Mouse (Mus musculus): ENCODE results near the gene 4930583I09Rik. TPM values are rescaled to one million over a fixed set of nuclear protein-coding genes. Genes with fewer than 3 reads are reported as not detected.
A peak's percentile ranks its signal among the peaks of the same experiment; 100 is the strongest.

4930583I09Rik gene
- polyA plus RNA-seq, 1 experiment from 2014 or later: not detected

- DNase-seq (ENCODE audit: low spot score): no peak
- Histone ChIP-seq H3K9me3 (replicated peaks) (no peaks in the 10 kb centered on the region), H3K27ac (no peak overlapping the region), H3K4me1 (no peaks in the 10 kb centered on the region), H3K4me3 (no peak overlapping the region), H3K36me3 (no peaks in the 10 kb centered on the region), H3K27me3 (ENCODE audit: low read depth, poor library complexity, severe bottlenecking) (no peaks in the 10 kb centered on the region)
- WGBS: 86% methylated on average over 5 of the region's 5 CpGs
These were observed 13.3 kb downstream of the 4930583I09Rik start for GRCm38 (mm10) chr17:64822561-64822960.

GRCm38 (mm10) chr17:64820841-64821593 lies 14.9 kb downstream of the 4930583I09Rik start:
- Histone ChIP-seq H3K36me3 (no peaks in the 10 kb centered on the region), H3K27ac (no peak overlapping the region), H3K4me3 (no peak overlapping the region), H3K4me1 (no peaks in the 10 kb centered on the region), H3K27me3 (ENCODE audit: low read depth, poor library complexity, severe bottlenecking) (no peaks in the 10 kb centered on the region), H3K9me3 (replicated peaks) (no peaks in the 10 kb centered on the region)
- DNase-seq (ENCODE audit: low spot score): no peak
- WGBS: 84% methylated on average over 7 of the region's 7 CpGs

GRCm38 (mm10) chr17:64816298-64816697 lies 19.6 kb downstream of the 4930583I09Rik start:
- Histone ChIP-seq H3K27me3 (ENCODE audit: low read depth, poor library complexity, severe bottlenecking) (no peaks in the 10 kb centered on the region), H3K9me3 (replicated peaks) (no peaks in the 10 kb centered on the region), H3K4me1 (no peaks in the 10 kb centered on the region), H3K27ac (no peak overlapping the region), H3K4me3 (no peak overlapping the region), H3K36me3 (no peaks in the 10 kb centered on the region)
- 95% methylated on average over 3 of the region's 3 CpGs for WGBS
- DNase-seq (ENCODE audit: low spot score): no peak

- 83% methylated on average over 2 of the region's 2 CpGs for WGBS
- H3K36me3 ChIP-seq: no peaks in the 10 kb centered on the region
- no peaks in the 10 kb centered on the region for H3K4me1 ChIP-seq
These were observed 20.1 kb downstream of the 4930583I09Rik start for GRCm38 (mm10) chr17:64815806-64816205.

GRCm38 (mm10) chr17:64813568-64813967 lies 22.3 kb downstream of the 4930583I09Rik start:
- Histone ChIP-seq H3K27ac (no peak overlapping the region), H3K27me3 (ENCODE audit: low read depth, poor library complexity, severe bottlenecking) (no peaks in the 10 kb centered on the region), H3K36me3 (no peaks in the 10 kb centered on the region), H3K4me1 (no peaks in the 10 kb centered on the region), H3K9me3 (replicated peaks) (no peaks in the 10 kb centered on the region), H3K4me3 (no peak overlapping the region)
- 87% methylated on average over 6 of the region's 6 CpGs for WGBS
- DNase-seq (ENCODE audit: low spot score): no peak

More at GRCm38 (mm10) chr17:64815806-64816205, 20.1 kb downstream of the 4930583I09Rik start:
- H3K9me3 ChIP-seq (replicated peaks): no peaks in the 10 kb centered on the region
- H3K27me3 ChIP-seq (ENCODE audit: low read depth, poor library complexity, severe bottlenecking): no peaks in the 10 kb centered on the region
- no peak overlapping the region for H3K27ac ChIP-seq
- H3K4me3 ChIP-seq: no peak overlapping the region
- DNase-seq (ENCODE audit: low spot score): no peak

GRCm38 (mm10) chr17:64806035-64806589 lies 29.8 kb downstream of the 4930583I09Rik start:
- Histone ChIP-seq H3K4me3 (no peak overlapping the region), H3K36me3 (no peaks in the 10 kb centered on the region), H3K27me3 (ENCODE audit: low read depth, poor library complexity, severe bottlenecking) (no peaks in the 10 kb centered on the region), H3K9me3 (replicated peaks) (no peaks in the 10 kb centered on the region), H3K4me1 (peaks cover 14% of the 10 kb centered on the region), H3K27ac (no peak overlapping the region)
- 91% methylated on average over 8 of the region's 8 CpGs for WGBS
- DNase-seq (ENCODE audit: low spot score): no peak

- Histone ChIP-seq H3K4me1 (peaks cover 14% of the 10 kb centered on the region), H3K36me3 (no peaks in the 10 kb centered on the region), H3K4me3 (no peak overlapping the region), H3K27me3 (ENCODE audit: low read depth, poor library complexity, severe bottlenecking) (no peaks in the 10 kb centered on the region), H3K27ac (no peak overlapping the region), H3K9me3 (replicated peaks) (no peaks in the 10 kb centered on the region)
- 72% methylated on average over 13 of the region's 13 CpGs for WGBS
- no peak for DNase-seq (ENCODE audit: low spot score)
These were observed 31.3 kb downstream of the 4930583I09Rik start for GRCm38 (mm10) chr17:64804375-64805124.

GRCm38 (mm10) chr17:64802956-64803275 lies 33.0 kb downstream of the 4930583I09Rik start:
- Histone ChIP-seq H3K27me3 (ENCODE audit: low read depth, poor library complexity, severe bottlenecking) (no peaks in the 10 kb centered on the region), H3K9me3 (replicated peaks) (no peaks in the 10 kb centered on the region), H3K4me3 (no peak overlapping the region), H3K4me1 (peaks cover 14% of the 10 kb centered on the region), H3K27ac (0 out of 2 replicates have a peak overlapping the region, but pooled peaks have one; percentile 42), H3K36me3 (no peaks in the 10 kb centered on the region)
- 79% methylated on average over 7 of the region's 7 CpGs for WGBS
- no peak for DNase-seq (ENCODE audit: low spot score)

GRCm38 (mm10) chr17:64802168-64802955 lies 33.5 kb downstream of the 4930583I09Rik start:
- Histone ChIP-seq H3K4me1 (peaks cover 14% of the 10 kb centered on the region), H3K36me3 (no peaks in the 10 kb centered on the region), H3K27me3 (ENCODE audit: low read depth, poor library complexity, severe bottlenecking) (no peaks in the 10 kb centered on the region), H3K9me3 (replicated peaks) (no peaks in the 10 kb centered on the region), H3K27ac (peak overlapping the region; percentile 42; the same call in 1 of the 2 replicates), H3K4me3 (no peak overlapping the region)
- DNase-seq (ENCODE audit: low spot score): no peak
- 41% methylated on average over 11 of the region's 11 CpGs for WGBS

GRCm38 (mm10) chr17:64792623-64793022 lies 43.2 kb downstream of the 4930583I09Rik start:
- Histone ChIP-seq H3K4me3 (no peak overlapping the region), H3K4me1 (no peaks in the 10 kb centered on the region), H3K36me3 (no peaks in the 10 kb centered on the region), H3K9me3 (replicated peaks) (no peaks in the 10 kb centered on the region), H3K27me3 (ENCODE audit: low read depth, poor library complexity, severe bottlenecking) (no peaks in the 10 kb centered on the region), H3K27ac (no peak overlapping the region)
- DNase-seq (ENCODE audit: low spot score): no peak
- 73% methylated on average over 5 of the region's 5 CpGs for WGBS

- Histone ChIP-seq H3K27me3 (ENCODE audit: low read depth, poor library complexity, severe bottlenecking) (no peaks in the 10 kb centered on the region), H3K9me3 (replicated peaks) (no peaks in the 10 kb centered on the region), H3K27ac (no peak overlapping the region), H3K4me3 (no peak overlapping the region), H3K36me3 (no peaks in the 10 kb centered on the region), H3K4me1 (no peaks in the 10 kb centered on the region)
- no peak for DNase-seq (ENCODE audit: low spot score)
- WGBS: 89% methylated on average over 3 of the region's 3 CpGs
These were observed 43.8 kb downstream of the 4930583I09Rik start for GRCm38 (mm10) chr17:64792076-64792475.

GRCm38 (mm10) chr17:64789175-64789574 lies 46.7 kb downstream of the 4930583I09Rik start:
- Histone ChIP-seq H3K36me3 (no peaks in the 10 kb centered on the region), H3K9me3 (replicated peaks) (no peaks in the 10 kb centered on the region), H3K27ac (no peak overlapping the region), H3K27me3 (ENCODE audit: low read depth, poor library complexity, severe bottlenecking) (no peaks in the 10 kb centered on the region), H3K4me1 (peaks cover 8% of the 10 kb centered on the region; the same call in 1 of the 2 replicates), H3K4me3 (no peak overlapping the region)
- no peak for DNase-seq (ENCODE audit: low spot score)
- 56% methylated on average over 3 of the region's 3 CpGs for WGBS

Data from limb, embryonic 10.5 days (tissue).